Mouse (Mus musculus): ENCODE data around the gene Nt5c1a. TPM values are rescaled to one million over a fixed set of nuclear protein-coding genes. Genes with fewer than 3 reads are reported as not detected.

Gene Nt5c1a
- polyA plus RNA-seq, 1 experiment from 2014 or later: 0.10 TPM

DNA sequence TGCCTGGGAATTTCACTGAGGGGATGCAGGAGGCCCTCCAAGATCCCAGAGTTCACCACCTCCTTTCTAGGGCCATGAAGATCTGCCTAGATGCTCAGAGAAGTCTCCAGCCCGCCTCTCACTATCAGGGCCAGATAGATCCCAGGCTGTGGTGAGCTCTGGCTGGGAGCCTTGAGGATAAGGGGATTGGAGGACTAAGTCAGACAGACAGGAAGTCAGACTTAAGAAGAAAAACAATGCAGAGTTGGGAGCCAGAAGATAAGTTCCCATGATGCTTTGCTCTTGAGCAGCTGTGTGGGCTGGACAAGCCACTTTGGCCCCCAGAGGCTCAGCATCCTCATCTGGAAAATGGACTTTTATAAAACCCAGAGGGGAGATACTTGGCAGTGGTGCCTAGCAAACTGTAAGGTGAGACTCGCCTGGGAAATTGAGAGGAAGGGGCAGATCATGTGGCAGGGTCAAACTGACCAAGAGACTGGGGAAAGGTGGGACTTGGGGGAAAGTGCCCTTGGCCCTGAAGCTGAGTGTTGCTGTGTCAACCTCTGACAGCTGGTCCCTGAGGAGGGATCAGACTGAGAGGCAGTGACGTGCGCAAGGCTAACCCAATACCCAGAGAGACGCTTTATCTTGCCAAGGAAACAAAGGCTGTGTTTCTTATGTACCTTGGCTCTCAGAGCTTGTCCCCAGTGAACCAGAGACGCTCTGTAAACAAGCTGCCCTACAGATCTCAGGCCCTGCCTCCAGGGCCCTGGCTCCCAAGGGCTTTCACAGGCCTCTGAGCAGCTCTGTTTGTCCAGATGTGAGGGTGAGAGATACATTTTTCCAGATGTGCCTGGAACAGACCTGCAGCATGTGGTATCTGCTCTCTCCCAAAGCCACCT, 36.3 kb downstream of the Nt5c1a start:
- H3K4me3 ChIP-seq (ENCODE audit: low read depth, low read length): no peak overlapping the region
- H3K36me3 ChIP-seq (ENCODE audit: insufficient read depth, low read length): no peaks in the 10 kb centered on the region
- no peak overlapping the region for H3K9ac ChIP-seq (replicated peaks; ENCODE audit: low read depth)
- H3K4me2 ChIP-seq (replicated peaks; ENCODE audit: low read depth, low read length): no peak overlapping the region
- no peaks in the 10 kb centered on the region for H3K9me3 ChIP-seq (ENCODE audit: low read length)
- peak overlapping the region; percentile 59 for H3K27ac ChIP-seq (ENCODE audit: low read length)
- DNase-seq (ENCODE audit: low spot score) (peak; percentile 66), ATAC-seq (peak; percentile 16)
- H3K4me1 ChIP-seq (ENCODE audit: insufficient read depth, low read depth, low read length): peaks cover 6% of the 10 kb centered on the region; the same call in 1 of the 2 replicates
- 55% methylated on average over 6 of the region's 6 CpGs for WGBS
- no peak for TF ChIP-seq CTCF (IDR thresholded peaks at IDR 0.05)
- no peak; the same call in 1 of the 2 replicates for TF ChIP-seq EP300 (IDR thresholded peaks at IDR 0.05)
- peaks cover 20% of the 10 kb centered on the region for H3K27me3 ChIP-seq (replicated peaks; ENCODE audit: insufficient read depth, low read length)

DNA sequence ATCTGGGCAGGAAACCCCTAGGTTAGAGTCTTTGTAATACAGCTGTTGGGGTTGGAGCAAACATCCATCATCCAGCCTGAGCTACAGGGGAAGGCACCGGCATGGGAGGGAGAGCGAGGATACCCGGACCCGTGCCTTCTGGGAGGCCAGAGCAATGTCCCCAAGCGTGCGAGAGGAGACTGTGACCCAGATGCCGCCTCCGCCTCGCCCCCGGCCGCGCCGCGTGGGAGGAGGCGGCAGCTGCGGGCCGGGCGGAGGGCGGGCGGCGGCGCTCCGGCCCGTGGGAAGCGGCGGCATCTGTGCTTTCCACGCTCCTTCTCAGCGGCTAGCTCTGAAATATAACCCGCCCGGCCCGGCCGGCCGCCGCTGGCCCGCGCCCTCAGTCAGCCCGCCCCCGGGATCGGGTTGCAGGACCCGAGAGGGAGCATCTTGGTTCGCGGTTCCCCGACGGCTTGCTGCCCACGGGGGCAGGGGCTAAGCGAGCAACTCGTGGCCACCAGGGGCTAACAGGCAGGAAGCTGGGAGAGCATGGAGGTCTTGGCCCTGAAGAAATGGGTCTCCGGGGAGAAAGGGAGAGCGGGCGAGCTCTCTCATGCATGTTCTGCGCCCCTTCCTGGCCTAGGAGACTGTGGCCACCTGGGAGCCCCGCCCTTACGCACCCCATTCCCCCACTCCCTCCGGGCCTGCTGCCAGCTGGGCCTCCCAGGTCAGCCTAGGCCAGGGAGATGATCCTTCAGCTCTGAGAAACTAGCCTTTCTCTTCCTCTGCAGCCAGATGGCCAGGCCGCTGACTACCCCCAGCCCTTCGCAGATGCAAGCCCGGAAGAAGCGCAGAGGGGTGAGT, 38.3 kb downstream of the Nt5c1a start:
- 6% methylated on average over 47 of the region's 58 CpGs for whole genome bisulfite sequencing
- Histone ChIP-seq H3K9me3 (ENCODE audit: low read length) (no peaks in the 10 kb centered on the region), H3K4me3 (ENCODE audit: low read depth, low read length) (peak overlapping the region; percentile 22; the same call in 1 of the 2 replicates), H3K27ac (ENCODE audit: low read length) (peak overlapping the region; percentile 54), H3K4me1 (ENCODE audit: insufficient read depth, low read depth, low read length) (peaks cover 6% of the 10 kb centered on the region; the same call in 1 of the 2 replicates), H3K36me3 (ENCODE audit: insufficient read depth, low read length) (no peaks in the 10 kb centered on the region), H3K9ac (replicated peaks; ENCODE audit: low read depth) (0 out of 2 replicates have a peak overlapping the region, but pooled peaks have one; percentile 8), H3K27me3 (replicated peaks; ENCODE audit: insufficient read depth, low read length) (peaks cover 9% of the 10 kb centered on the region), H3K4me2 (replicated peaks; ENCODE audit: low read depth, low read length) (peak overlapping the region; percentile 37)
- TF ChIP-seq EP300 (IDR thresholded peaks at IDR 0.05): no peak
- no peak; the same call in none of the 2 replicates for TF ChIP-seq CTCF (IDR thresholded peaks at IDR 0.05)
- ATAC-seq: peak; percentile 50
- DNase-seq (ENCODE audit: low spot score): peak; percentile 43

DNA sequence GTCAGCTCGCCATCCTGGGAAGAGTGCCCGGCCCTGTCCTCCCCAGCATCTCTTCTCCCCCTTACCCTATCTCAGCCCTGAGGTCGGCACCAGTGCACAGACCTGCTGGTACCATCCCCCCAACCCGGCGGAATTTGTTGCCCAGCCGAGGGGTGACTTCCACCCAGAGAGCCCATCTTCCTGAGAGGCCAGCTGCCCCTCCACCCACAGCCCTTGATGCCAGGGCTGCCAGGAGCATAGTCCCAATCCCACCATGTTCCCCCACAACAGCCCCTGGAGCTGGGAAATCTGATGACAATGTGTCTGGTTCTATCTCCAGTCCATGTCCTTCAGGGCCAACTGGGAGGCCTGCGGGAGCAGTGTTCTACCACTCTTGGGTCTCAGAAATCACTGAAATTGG, 44.9 kb downstream of the Nt5c1a start:
- Histone ChIP-seq H3K27ac (ENCODE audit: low read length) (no peak overlapping the region), H3K9me3 (ENCODE audit: low read length) (no peaks in the 10 kb centered on the region), H3K4me2 (replicated peaks; ENCODE audit: low read depth, low read length) (no peak overlapping the region), H3K4me1 (ENCODE audit: insufficient read depth, low read depth, low read length) (no peaks in the 10 kb centered on the region), H3K9ac (replicated peaks; ENCODE audit: low read depth) (no peak overlapping the region), H3K27me3 (replicated peaks; ENCODE audit: insufficient read depth, low read length) (no peaks in the 10 kb centered on the region), H3K36me3 (ENCODE audit: insufficient read depth, low read length) (no peaks in the 10 kb centered on the region), H3K4me3 (ENCODE audit: low read depth, low read length) (no peak overlapping the region)
- TF ChIP-seq CTCF (IDR thresholded peaks at IDR 0.05) (no peak), EP300 (IDR thresholded peaks at IDR 0.05) (no peak)
- ATAC-seq (no peak), DNase-seq (ENCODE audit: low spot score) (no peak)
- WGBS: 79% methylated on average over 7 of the region's 7 CpGs

DNA sequence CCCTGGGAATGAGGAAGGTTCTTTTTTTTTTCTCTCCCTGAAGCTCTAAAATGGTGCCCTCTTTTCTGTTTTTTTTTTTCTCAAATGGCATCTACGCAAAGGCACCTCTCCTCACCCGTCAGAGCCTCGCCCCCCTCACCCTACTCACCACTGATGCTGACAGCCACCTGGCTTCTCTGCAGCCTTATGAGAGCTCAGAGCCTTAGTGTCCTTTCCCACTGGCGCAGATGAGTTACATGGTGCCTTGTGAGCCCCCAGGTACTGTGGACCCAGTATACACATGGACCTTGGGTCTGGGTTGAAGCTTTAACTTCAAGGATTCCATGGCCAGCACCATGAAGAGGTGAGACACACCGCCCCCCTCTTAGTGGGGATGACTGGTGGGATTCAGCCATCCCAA, 45.3 kb downstream of the Nt5c1a start:
- TF ChIP-seq CTCF (IDR thresholded peaks at IDR 0.05): no peak
- TF ChIP-seq EP300 (IDR thresholded peaks at IDR 0.05): no peak
- no peak overlapping the region for H3K4me3 ChIP-seq (ENCODE audit: low read depth, low read length)
- H3K27ac ChIP-seq (ENCODE audit: low read length): peak overlapping the region; percentile 38; the same call in 1 of the 2 replicates
- 87% methylated on average over 5 of the region's 5 CpGs for WGBS
- no peaks in the 10 kb centered on the region for H3K27me3 ChIP-seq (replicated peaks; ENCODE audit: insufficient read depth, low read length)
- ATAC-seq (peak; percentile 0; the same call in 1 of the 2 replicates), DNase-seq (ENCODE audit: low spot score) (no peak)
- H3K9ac ChIP-seq (replicated peaks; ENCODE audit: low read depth): no peak overlapping the region
- H3K36me3 ChIP-seq (ENCODE audit: insufficient read depth, low read length): no peaks in the 10 kb centered on the region
- no peak overlapping the region for H3K4me2 ChIP-seq (replicated peaks; ENCODE audit: low read depth, low read length)
- H3K9me3 ChIP-seq (ENCODE audit: low read length): no peaks in the 10 kb centered on the region
- no peaks in the 10 kb centered on the region for H3K4me1 ChIP-seq (ENCODE audit: insufficient read depth, low read depth, low read length)

DNA sequence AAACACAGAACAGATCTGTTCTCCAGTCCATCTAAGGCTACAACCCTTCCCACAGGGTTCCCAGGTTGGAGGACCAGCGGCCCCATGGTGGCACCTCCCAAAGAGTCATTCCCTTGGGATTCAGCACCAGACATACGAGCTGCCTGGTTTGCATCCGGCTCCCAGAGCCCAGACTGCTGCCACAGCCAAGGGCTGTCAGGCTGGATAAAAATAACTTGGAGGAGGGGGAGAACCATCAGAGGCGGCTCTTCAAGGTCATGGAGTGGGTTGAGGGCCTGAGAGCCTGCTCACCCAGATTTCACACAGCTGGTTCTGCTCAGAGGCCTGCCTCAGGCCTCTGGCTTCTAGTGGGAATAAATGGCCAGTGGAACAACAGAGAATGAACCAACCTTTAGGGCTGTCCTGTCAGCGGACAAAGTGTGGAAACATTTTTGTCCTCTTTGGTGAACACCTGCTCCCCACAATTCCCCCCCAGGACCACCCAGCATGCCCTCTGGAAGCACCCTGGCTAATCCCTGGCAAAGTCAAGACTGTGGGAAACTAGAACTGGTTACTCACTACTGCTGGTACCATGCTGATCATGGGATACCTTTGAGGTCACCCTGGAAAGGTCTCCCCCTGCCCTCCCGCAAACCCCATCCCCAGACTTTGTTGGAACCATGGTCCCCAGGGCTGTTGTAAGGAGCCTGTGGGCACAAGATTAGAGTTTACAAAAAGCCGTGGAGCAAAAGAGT, 46.0 kb downstream of the Nt5c1a start:
- no peaks in the 10 kb centered on the region for H3K36me3 ChIP-seq (ENCODE audit: insufficient read depth, low read length)
- DNase-seq (ENCODE audit: low spot score): peak; percentile 89
- ATAC-seq: peak; percentile 84
- no peak overlapping the region for H3K27ac ChIP-seq (ENCODE audit: low read length)
- WGBS: 32% methylated on average over 7 of the region's 7 CpGs
- no peak overlapping the region for H3K4me3 ChIP-seq (ENCODE audit: low read depth, low read length)
- H3K9me3 ChIP-seq (ENCODE audit: low read length): no peaks in the 10 kb centered on the region
- H3K27me3 ChIP-seq (replicated peaks; ENCODE audit: insufficient read depth, low read length): no peaks in the 10 kb centered on the region
- no peaks in the 10 kb centered on the region for H3K4me1 ChIP-seq (ENCODE audit: insufficient read depth, low read depth, low read length)
- H3K9ac ChIP-seq (replicated peaks; ENCODE audit: low read depth): no peak overlapping the region
- H3K4me2 ChIP-seq (replicated peaks; ENCODE audit: low read depth, low read length): no peak overlapping the region
- TF ChIP-seq CTCF (IDR thresholded peaks at IDR 0.05) (no peak), EP300 (IDR thresholded peaks at IDR 0.05) (peak; percentile 68; the same call in 1 of the 2 replicates)

Measured in lung, postnatal 0 days (tissue).